Mouse (Mus musculus): ENCODE results near the gene Chit1.

- TF ChIP-seq CEBPB (IDR thresholded peaks at IDR 0.05; ENCODE audit: low read depth): no peak
- no peak for TF ChIP-seq CTCF (IDR thresholded peaks at IDR 0.05; ENCODE audit: control insufficient read depth, insufficient read depth, insufficient read length)
Observed at GRCm38 (mm10) chr1:134188989-134189729, 78.1 kb downstream of the Chit1 start.
